Mouse (Mus musculus) CH12.LX (cell line): ENCODE data around the gene BC147527.

Source experiments
- BHLHE40 ChIP-seq: IDR thresholded peaks from 2 replicates; pipeline ENCODE4 v1.6.1; 2011; ENCODE audit warnings: mild to moderate bottlenecking, low read depth, low read length, improper control_type of control experiment
- CHD1 ChIP-seq: IDR thresholded peaks from 2 replicates; pipeline ENCODE4 v1.6.1; 2012; ENCODE audit warnings: low read depth, low read length, improper control_type of control experiment, inconsistent platforms
- CTCF ChIP-seq, 2 experiments: IDR thresholded peaks in 1 of 2; conservative IDR thresholded peaks in 1 of 2; 2 replicates each; pipeline ENCODE4 v1.5.1; 2011 to 2012; ENCODE audit warnings: low read depth in 2 of 2, low read length in 2 of 2, improper control_type of control experiment in 1 of 2, inconsistent platforms in 1 of 2, mild to moderate bottlenecking in 1 of 2, moderate library complexity in 1 of 2
- E2F4 ChIP-seq: IDR thresholded peaks from 2 replicates; pipeline ENCODE4 v1.6.1; 2011; ENCODE audit warnings: low read depth, low read length, improper control_type of control experiment; ENCODE audit not compliant: insufficient replicate concordance
- EP300 ChIP-seq: IDR thresholded peaks from 2 replicates; pipeline ENCODE4 v1.6.1; 2011; ENCODE audit warnings: low read length, improper control_type of control experiment
- JUN ChIP-seq: IDR thresholded peaks from 2 replicates; pipeline ENCODE4 v1.6.1; 2011; ENCODE audit warnings: low read depth, mild to moderate bottlenecking, low read length, improper control_type of control experiment, moderate library complexity; ENCODE audit not compliant: insufficient read depth
- JUND ChIP-seq: conservative IDR thresholded peaks from 2 replicates; pipeline ENCODE4 v1.6.1; 2011; ENCODE audit warnings: low read depth, low read length, improper control_type of control experiment
- MXI1 ChIP-seq: IDR thresholded peaks from 2 replicates; pipeline ENCODE4 v1.6.1; 2011; ENCODE audit warnings: mild to moderate bottlenecking, low read depth, low read length, improper control_type of control experiment
- MYC ChIP-seq: IDR thresholded peaks from 2 replicates; pipeline ENCODE4 v1.6.1; 2011; ENCODE audit warnings: low read depth, mild to moderate bottlenecking, improper control_type of control experiment, low read length
- POLR2AphosphoS2 ChIP-seq: IDR thresholded peaks from 2 replicates; pipeline ENCODE4 v1.6.1; 2011; ENCODE audit warnings: low read depth, low read length, improper control_type of control experiment
- RAD21 ChIP-seq: IDR thresholded peaks from 2 replicates; pipeline ENCODE4 v1.6.1; 2011; ENCODE audit warnings: low read depth, mild to moderate bottlenecking, low read length, improper control_type of control experiment, moderate library complexity
- UBTF ChIP-seq: IDR thresholded peaks from 2 replicates; pipeline ENCODE4 v1.6.1; 2012; ENCODE audit warnings: low read depth, mild to moderate bottlenecking, inconsistent platforms, low read length, improper control_type of control experiment, moderate library complexity
- USF2 ChIP-seq: conservative IDR thresholded peaks from 2 replicates; pipeline ENCODE4 v1.6.1; 2011; ENCODE audit warnings: low read depth, low read length, improper control_type of control experiment

DNA sequence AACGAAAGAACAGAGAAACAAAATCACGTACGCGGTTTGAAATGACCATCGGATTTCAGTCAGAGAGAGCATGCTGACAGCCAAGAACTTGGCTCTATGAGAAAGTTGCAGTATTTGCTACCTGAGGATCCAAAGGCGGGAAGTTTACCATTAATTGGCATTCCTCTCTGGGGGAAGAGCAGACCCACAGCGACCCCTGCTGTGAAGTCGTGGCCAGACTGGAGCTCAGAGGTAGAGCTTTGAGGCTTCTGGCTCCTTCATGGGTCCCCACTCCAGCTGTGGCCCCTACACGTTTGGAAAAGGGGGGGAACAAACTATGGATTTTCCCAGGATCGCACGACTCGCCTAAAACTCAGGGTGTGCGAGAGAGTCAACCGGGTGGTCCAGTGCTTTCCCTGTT lies 13.4 kb downstream of the BC147527 start:
- TF ChIP-seq EP300 (no peak), CHD1 (no peak), BHLHE40 (no peak), CTCF (conservative IDR thresholded peaks at IDR 0.05 in 1 of 2, IDR thresholded peaks at IDR 0.05 in 1 of 2; ENCODE audit: low read depth in 2 of 2, low read length in 2 of 2) (peak in 1 of 2 experiments; percentile 90; a peak in 2 of 4 replicates), JUND (no peak), E2F4 (peak; percentile 94), JUN (no peak), UBTF (no peak), MYC (no peak), RAD21 (peak; percentile 92), USF2 (no peak), MXI1 (no peak), POLR2AphosphoS2 (no peak)
